Mouse (Mus musculus) frontal cortex, adult (tissue): Measurements from ENCODE around the gene Wee2.
A peak's percentile ranks its signal among the peaks of the same experiment; 100 is the strongest.

Source experiments
- ATAC-seq: cut with Nextera tagmentation; 2 replicates; pipeline ENCODE4 v1.9.2; 2017; ENCODE audit warnings: mild to moderate bottlenecking, moderate library complexity, mixed read lengths; ENCODE audit not compliant: low TSS enrichment

Wee2 gene

DNA sequence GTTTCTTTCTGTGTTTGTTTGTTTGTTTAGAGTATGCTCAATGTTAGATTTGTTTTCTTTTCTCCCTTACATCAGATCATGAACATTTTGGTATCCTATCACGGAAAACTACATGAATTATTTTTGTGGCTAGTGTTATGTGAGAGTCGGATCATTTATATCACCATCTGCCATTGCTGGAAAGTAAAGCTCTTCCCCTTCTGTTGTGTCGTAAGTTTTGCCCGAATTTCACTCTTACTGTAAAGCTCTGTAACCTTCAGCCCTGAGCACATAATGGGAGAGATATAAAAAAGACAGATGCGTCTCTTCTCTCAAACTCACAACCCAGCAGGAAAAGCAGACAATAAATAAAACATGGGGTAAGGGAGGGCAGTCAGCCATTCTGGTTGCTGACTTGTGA, at the start of gene Wee2:
TSS of gene Wee2 (plus strand) at position 153 of the 400 bp plus-strand sequence.
- ATAC-seq: 0 out of 2 replicates have a peak, but pooled peaks have one; percentile 2

DNA sequence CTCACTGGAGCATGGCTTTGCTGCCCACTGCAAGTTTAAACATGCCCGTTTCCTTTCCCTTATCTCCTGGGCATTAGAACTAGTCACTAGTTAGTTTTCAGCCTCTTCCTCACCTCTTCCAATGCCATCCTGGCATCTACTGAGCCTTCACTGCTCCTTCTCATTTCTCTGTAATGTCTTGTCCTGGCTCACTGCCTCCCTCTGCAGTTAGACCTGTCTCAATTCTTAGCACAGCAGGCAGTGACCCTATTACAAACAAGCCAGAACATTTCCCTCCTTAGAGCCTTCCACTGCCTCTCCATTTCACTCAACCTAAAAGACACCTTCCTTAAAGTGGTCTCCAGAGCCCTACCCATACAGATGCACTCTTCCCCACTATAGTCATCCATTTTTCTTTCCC, 47.9 kb upstream of the Wee2 start:
- 0 out of 2 replicates have a peak, but pooled peaks have one; percentile 27 for ATAC-seq

DNA sequence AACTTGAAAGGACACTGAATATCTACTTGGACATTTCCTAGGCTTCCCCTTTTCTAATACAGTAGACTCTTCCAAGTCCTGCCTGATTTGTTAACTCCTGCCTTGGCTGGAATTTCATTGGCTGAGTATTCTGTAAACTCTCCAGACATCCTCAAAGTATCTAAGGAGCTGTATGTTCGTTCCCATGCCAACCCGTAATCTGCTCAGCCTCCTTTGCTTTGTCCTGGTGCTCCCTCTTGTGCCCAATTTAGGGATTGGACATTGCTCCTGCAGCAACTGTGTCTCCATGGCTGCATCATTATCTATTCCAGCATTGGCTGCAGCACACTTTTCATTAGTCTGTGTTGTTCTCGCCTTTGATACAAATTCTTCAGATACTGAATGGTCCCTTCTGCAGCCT, 45.7 kb upstream of the Wee2 start:
- peak; percentile 95 for ATAC-seq

DNA sequence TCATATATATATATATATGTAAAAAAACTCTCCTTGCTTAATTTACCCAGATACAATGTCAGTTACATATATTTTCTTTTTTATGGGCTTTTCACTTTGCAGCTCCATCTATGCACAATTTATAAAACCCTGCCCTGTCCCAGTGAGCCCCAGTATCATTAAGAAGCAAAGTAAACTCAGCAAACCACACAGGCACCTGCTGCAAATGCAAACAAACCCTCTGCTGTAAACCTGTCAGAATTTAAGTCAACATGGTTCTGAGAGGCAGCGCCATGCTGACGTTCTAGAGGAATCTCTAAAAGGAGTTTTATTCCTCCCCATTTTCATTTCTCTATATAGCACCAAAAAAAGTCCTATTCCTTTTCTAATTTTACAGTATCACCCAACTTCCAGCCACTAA, 36.9 kb upstream of the Wee2 start:
- ATAC-seq: no peak

DNA sequence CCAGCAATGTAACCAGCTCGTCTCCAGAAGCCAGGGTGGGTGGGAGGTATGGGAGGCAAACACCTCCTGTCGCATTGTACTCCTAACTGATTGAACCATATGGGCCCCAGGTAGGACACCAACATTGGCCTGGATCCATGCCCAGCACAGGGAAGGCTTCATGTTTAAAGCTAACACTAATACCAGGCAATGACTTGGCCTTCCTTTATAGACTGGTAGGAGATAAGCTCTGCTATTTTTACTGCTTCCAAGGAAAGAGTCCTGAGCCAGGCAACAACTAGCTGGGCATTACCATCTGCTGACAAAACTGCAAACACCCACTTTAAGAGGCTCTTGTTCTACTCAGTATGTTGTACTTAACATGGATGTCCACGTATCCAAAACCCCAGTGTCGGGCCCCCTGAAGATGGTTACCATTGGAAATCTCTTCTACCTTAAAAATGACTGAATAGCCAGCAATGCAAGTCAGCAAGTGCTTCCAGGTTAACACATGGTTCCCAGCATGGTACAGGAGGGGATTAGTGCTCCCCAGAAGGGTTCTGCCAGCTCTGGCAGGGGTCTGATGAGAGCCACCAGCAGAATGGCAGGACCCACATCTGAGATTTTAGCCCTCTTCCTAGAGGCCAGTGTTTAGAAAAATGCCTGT, 35.1 kb upstream of the Wee2 start:
- ATAC-seq: peak; percentile 74

DNA sequence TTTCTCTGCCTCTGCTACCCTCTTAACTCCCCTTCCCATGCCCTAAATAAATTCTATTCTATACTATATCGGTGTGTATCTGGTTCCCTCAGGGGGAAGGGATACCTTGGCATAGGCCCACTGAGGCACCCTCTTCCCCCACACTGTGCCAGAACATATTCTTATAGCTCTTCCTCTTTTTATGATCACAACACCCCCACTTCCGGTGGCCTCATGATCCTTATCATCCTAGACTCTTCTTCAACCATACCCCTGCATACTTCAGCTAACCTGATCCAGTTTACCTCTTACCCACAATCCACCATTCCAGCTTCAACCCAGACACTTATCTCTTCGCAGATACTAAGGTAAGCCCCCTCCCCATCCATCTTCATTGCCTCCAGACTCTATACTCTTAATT, 27.8 kb upstream of the Wee2 start:
- no peak for ATAC-seq

DNA sequence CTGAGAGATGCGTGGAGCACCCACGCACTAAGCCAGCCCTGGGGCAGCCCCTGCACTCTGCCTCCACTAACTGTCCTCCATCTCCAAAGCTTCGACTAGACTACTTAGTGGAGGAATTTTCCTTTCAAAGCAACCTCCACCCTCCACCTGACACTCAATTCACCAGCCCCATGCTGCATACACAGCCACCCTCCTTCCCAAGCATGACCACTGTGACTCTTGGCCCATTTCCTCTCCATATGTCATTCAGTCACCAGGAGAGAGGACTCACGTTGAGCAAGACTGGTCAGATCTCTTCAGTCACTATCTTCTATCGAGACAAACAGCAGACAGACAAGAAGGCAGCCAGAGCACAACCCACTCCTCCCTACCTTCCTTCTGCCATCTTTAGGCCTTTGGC, 25.8 kb upstream of the Wee2 start:
- ATAC-seq: no peak

DNA sequence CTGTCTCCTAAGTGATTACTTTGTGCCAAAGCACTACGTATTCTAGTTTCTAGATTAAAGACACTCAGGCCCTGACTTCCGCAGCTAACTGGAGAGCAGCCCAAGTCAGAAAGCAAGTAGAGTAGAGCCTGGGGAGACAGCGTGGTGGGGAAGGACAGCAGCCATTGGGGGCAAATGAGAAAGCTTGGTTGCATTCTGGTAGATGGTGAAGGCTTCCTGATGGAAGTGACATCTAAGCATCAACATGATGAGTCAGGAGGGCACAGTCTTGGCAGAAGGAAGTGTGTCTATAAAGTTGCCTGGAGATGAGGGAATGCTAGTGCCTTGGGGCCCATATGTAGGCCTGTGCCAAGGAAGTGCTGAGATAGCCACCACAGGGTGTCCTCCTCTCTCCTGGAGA, 25.3 kb upstream of the Wee2 start:
- ATAC-seq: no peak

DNA sequence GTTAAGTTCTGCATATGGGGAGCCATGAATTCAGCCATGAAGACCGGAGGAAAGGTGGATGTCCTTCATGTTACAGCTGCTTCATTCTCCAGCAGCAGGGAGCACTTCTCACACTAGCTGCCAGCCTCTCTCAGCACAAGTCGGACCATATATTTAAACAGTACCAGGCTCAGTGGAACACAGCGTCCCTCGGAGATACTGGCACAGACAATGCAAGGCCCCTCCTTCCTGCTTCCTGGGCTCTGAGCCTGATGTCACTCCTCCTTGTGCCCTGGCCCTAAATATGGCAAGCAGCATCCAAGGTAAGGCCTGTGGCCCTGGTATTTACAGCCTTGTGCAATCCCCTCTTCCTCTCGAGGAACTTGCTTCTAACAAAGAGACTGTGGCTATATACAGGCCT, 23.1 kb upstream of the Wee2 start:
- no peak for ATAC-seq

DNA sequence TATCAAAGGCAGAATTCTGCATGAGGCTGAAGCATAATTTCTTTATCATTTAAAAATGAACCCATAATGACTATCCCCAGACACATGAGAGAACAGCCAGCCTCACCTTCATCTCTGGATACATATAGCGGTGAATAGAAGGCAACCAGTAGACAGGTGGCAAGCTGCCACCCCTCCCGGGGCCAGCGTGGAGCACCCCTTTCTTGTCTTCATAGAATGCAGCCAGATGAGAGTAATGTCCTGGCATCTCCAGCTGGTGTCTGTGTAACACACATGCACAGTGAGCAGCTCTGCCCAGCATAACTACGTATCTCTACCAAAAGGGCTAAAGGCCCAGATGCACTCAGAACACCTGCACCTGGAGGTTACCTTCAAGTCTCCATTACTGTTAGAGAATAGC, 20.5 kb upstream of the Wee2 start:
- ATAC-seq: no peak

DNA sequence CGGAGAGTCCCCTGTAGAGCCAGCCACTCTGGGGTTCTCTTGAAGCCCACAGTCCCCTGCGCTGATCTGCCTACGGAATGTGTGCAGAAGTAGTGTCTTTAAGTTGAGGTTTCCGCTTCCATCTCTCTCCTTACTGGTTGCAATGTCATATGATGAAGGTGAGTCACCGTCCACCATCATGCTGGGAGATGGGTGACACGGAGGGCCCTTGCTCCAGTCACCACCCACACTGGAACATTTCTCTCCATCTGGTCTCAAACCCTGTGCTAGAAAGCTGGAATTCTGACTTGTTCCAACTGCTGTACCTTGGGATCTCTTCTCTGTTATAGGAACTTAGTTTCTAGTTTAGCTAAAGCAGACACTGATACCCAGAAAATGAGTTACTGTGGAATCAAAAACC, 17.8 kb upstream of the Wee2 start:
- peak; percentile 66 for ATAC-seq

DNA sequence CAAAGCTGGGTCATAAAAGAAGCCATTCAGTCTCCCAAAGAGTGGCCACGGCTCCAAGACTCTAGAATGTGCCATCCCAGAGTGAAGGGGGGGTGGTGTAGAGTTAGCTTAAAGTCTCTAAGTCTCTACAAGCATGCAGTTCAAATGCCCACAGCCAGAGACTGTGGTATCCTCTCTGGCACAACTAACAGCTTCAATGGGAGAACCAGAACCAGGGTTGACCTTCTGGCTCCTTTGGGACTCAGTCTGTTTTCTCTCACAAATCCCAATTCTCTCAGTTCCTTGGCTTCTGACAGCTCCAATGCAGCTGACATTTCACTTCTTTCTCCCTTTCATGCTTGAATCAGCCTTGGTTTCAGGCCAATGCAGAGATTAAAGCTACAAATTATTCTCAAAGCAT, 15.9 kb upstream of the Wee2 start:
- ATAC-seq: no peak

DNA sequence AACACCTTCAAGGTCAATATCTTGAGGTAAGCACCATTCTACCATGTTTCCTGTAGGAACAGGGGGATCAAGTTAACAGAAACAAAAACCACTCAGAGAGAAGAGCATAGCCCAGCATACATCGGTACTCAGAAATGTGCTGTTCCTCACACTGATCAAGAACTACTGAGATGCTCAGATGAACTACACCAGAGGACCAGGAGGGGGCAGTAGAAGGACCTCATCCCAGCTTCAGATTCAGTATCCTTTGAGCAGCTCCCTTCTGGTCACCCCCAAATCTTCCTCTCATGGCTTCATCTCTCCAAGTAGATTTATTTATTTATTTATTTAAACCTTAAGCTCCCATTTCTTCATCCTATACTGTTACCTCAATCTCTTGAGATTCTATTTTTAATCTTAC, 15.1 kb upstream of the Wee2 start:
- ATAC-seq: peak; percentile 45

DNA sequence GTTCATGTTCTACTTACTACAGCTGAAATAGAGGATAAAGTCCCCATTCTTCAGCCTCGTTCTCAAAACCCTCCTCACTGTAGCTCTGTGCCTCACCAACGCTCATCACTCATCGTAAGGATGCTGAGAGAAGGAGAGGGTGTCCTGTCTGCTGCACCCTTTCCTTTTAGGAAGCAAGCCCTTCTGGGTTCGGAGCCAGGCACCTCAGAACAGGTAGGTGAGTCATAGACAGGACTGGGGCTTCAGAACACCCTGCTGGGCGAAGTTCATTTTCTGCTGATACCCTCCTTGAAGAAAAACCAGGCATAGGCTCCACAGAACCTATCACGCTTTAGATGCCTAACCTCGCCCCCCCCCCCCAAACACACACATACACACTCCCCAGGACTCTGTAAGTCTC, 11.4 kb upstream of the Wee2 start:
- ATAC-seq: no peak

DNA sequence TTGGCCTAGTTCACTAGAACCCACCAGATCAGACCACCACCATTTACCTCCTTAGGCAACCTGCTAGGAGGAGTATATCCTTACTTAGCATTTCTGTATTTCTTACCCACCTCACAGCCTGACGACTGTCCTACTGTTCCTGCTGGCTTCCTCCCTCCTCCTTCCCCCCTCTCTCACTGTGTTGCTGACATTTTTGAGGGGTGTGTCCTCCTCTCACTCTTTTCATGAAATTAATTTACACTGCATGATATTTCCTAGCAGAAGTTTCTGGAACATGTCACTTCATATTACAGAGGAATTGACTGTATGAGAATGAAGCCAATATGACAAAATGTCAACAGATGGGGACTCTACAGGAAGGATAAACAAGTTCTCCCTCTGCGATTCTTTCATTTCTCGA, 10.2 kb upstream of the Wee2 start:
- ATAC-seq: no peak

DNA sequence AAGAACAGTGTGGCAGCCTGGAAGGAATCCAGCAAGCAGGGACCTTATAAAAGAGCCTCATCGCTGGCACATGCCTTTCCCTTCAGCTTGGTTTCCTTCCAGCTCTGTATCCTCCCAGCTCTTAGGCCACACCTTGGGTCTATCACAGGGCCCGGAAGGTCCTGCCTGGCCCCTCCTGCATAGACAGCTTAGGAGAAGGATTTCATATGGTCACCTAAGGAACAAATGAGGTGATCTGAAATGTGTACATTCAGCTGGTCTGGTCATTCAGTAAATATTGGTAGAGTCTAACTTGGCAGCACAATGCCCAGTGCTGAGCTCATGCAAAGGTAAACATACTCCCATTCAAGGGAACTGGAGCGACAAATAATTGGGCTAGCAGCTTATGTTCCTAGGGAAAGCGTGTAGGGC, 9.4 kb upstream of the Wee2 start:
- no peak for ATAC-seq

DNA sequence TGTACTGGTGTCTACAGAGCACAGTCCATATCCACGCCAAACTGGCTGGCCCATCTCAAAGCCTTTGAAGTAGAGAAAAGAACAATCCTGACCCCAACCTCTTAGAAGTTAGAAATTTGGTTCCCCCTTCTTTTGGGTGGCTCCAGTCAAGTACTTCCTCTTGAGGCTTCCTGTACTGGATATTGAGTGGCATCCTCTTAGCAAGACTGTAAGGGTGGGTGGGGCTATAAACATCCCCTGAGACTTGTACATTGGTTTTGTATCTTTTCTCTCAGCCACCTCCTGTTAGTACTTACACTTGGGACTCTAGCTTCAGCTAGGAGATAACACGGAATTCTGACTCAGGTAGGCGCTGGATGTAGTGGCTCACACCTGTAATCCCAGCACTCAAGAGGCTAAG, 8.6 kb upstream of the Wee2 start:
- no peak for ATAC-seq

DNA sequence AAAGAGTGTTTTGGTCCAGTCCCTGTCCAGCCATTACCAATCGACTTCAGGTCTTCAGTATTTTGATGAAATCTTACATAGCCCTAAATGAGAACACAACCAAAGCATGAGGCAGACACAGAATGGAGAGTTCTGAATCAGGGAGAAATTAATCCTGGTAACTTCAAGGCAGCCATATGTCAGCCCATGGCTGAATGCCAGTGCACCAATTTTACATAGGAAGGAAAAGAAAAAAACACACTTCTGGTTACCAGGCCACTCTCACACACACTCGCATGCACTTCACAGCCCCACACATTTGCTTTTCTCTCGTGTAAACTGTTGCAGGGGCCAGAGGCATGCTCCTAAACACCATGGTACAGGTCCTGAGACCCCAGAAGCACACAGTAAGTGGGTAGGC, 8.0 kb upstream of the Wee2 start:
- ATAC-seq: no peak

DNA sequence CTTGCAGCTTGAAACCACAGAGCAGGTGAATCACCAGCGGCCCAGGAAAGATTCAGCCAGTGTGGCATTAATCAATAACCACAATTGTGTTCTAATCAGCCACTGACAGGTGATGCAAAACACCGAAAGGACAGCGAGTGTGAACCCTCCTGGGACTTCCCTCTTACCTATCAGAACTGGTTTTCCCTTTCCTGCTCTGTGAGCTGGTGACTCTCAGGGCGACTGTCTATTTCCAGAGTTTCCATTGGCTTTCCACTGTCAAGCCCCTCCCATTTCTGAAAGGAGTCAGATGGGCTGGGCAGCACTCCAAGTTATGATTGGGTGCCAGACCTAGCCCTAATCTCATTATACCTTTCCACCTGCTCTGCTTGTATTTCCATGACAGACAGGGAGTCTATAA, 7.5 kb upstream of the Wee2 start:
- no peak for ATAC-seq

DNA sequence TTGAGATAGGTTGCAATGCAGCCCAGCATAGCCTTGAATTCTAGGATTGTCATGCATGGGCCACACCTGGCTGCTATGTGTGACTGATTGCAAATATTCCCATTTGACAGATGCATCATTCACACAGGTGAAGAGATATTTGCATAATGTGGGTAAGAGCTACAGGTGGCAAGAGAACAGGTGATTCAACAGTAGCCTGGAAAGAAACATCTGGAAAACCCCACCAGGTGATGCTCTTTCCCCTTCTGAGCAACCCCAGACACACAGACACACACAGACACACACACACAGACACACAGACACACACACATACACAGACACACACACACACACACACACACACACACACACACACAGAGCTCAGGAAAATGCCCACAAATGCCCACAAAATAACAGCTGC, 7.1 kb upstream of the Wee2 start:
- ATAC-seq: no peak

DNA sequence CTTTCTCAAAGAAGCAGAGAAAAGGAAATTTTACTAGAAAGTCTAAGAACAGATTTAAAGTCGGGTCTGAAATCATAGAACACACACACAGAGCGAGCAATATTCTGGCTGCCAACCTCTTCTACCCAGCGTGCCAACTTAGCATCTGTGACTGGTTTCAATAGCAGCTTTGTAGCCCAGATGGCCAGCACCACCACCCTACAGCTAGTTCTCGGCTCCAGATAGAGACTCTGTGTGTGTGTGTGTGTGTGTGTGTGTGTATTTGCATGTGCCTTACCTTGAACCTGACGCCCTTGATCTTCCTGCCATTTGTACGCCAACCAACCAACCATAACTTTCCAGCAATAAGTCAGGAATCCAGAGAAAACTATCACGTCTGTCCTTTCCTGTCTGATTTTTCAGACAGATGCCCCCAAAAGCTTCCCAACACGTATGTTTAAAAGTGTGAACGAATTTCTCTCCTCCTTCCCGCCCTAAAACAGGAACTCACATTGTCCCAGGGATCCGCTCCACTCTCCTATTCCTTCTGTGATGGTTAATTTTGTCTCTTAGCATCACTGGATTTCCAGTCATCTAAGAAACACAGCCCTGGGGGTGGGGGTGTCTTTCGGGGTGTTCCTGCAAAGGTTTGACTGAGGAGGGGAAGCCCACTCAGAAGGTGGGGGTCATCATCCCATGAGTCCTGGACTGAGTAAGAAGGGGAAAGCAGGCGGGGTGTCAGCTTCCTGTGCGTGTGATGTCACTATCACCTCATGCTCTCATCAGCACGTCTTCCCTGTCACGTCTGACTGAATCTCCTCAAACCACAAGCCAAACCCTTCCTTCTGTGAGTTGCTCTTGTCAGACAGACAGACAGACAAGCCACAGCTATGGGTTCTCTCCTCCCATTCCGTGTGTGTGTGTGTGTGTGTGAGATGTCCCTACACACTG, 6.3 kb upstream of the Wee2 start:
- ATAC-seq: peak; percentile 48

DNA sequence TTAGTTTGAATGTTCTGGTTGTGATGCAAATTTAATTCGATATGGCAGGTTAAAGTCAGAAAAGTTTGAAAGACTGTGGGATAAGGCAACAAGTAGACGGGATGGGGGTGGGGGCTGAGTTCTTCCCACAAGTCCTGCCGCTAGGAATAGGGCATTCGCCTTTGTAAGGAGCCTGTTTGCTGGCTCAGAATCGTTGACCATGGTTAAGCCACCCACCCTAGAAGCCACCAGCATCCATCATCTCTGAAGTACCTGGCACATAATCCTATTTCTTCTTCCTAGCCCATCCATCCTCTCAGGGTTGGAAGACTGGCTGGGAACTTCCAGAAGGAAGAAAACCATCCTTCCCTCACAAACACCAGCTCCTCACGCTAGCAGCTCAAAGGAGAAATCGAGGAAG, 4.2 kb upstream of the Wee2 start:
- no peak; the same call in 1 of the 2 replicates for ATAC-seq
